Mouse (Mus musculus): ENCODE results near the gene Olfr1317. TPM values are rescaled to one million over a fixed set of nuclear protein-coding genes. Genes with fewer than 3 reads are reported as not detected.

Gene Olfr1317
- polyA plus RNA-seq (2015; fragmentation: Nextera tagmentation; extraction: Ambion mirVana) = not detected in 2 replicates

- H3K27ac ChIP-seq = no peak within 1 kb of the TSS
- H3K4me1 ChIP-seq = no peaks in the 10 kb centered on the region
- no peaks in the 10 kb centered on the region for H3K9me3 ChIP-seq
- WGBS = 67% methylated on average over 2 of the region's 2 CpGs
- no peaks in the 10 kb centered on the region for H3K27me3 ChIP-seq
- H3K4me2 ChIP-seq = no peak within 1 kb of the TSS
- no peak within 1 kb of the TSS for H3K4me3 ChIP-seq
- ATAC-seq (ENCODE audit: insufficient number of reproducible peaks, insufficient read depth, low FRiP score, low TSS enrichment, low read depth) = no peak
- no peak within 1 kb of the TSS for H3K9ac ChIP-seq
- H3K36me3 ChIP-seq = no peaks in the 10 kb centered on the region
Measured at GRCm38 (mm10) chr2:112140029-112140428, at the start of gene Olfr1317. TSS of gene Olfr1317 (plus strand) at chr2:112140329.

- H3K4me2 ChIP-seq = no peak within 1 kb of the TSS
- H3K9ac ChIP-seq = no peak within 1 kb of the TSS
- H3K4me1 ChIP-seq = no peaks in the 10 kb centered on the region
- H3K27me3 ChIP-seq = no peaks in the 10 kb centered on the region
- H3K4me3 ChIP-seq = no peak within 1 kb of the TSS
- ATAC-seq (ENCODE audit: insufficient number of reproducible peaks, insufficient read depth, low FRiP score, low TSS enrichment, low read depth) = no peak
- H3K9me3 ChIP-seq = no peaks in the 10 kb centered on the region
- no peak within 1 kb of the TSS for H3K27ac ChIP-seq
- no peaks in the 10 kb centered on the region for H3K36me3 ChIP-seq
Measured at GRCm38 (mm10) chr2:112096681-112097080, 43.4 kb upstream of the Olfr1317 start, which contains the start of gene Olfr1314. TSS of gene Olfr1314 (minus strand) at chr2:112096781.

DNA sequence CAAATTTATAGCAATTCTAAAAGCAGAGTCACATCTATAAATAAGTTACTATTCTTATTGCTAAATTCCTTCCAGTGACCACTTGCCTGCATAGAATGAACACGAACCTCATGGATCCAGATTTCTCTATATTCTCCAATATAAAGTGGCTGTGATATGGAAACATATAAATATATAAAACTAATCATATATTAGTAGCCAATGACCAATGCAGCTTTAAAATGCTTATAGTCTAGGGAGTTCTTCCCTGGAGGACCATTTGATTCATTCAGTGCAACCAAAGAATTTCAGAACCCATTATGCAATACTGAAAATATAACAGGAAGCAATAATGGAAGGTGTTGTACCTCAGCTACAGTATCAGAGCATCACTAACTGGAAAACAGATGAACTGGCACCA, 24.8 kb upstream of the Olfr1317 start, which contains the start of gene Olfr1315-ps1:
Olfr1315-ps1 (minus strand) TSS at position 101 of the 400 bp plus-strand sequence.
- H3K9me3 ChIP-seq = no peaks in the 10 kb centered on the region
- H3K4me1 ChIP-seq = no peaks in the 10 kb centered on the region
- H3K27ac ChIP-seq = no peak within 1 kb of the TSS
- no peak within 1 kb of the TSS for H3K9ac ChIP-seq
- no peaks in the 10 kb centered on the region for H3K36me3 ChIP-seq
- ATAC-seq (ENCODE audit: insufficient number of reproducible peaks, insufficient read depth, low FRiP score, low TSS enrichment, low read depth) = no peak
- no peak within 1 kb of the TSS for H3K4me3 ChIP-seq
- no peaks in the 10 kb centered on the region for H3K27me3 ChIP-seq
- 71% methylated on average over 1 of the region's 1 CpGs for WGBS
- H3K4me2 ChIP-seq = no peak within 1 kb of the TSS

GRCm38 (mm10) chr2:112134877-112135276, 5.3 kb upstream of the Olfr1317 start, which contains the start of gene Olfr1316:
TSS of gene Olfr1316 (minus strand) at chr2:112134977.
- Histone ChIP-seq H3K27ac (no peak within 1 kb of the TSS), H3K36me3 (no peaks in the 10 kb centered on the region), H3K9me3 (no peaks in the 10 kb centered on the region), H3K4me3 (no peak within 1 kb of the TSS), H3K9ac (no peak within 1 kb of the TSS), H3K27me3 (no peaks in the 10 kb centered on the region), H3K4me1 (no peaks in the 10 kb centered on the region), H3K4me2 (no peak within 1 kb of the TSS)
- no peak for ATAC-seq (ENCODE audit: insufficient number of reproducible peaks, insufficient read depth, low FRiP score, low TSS enrichment, low read depth)
- 84% methylated on average over 2 of the region's 2 CpGs for WGBS

DNA sequence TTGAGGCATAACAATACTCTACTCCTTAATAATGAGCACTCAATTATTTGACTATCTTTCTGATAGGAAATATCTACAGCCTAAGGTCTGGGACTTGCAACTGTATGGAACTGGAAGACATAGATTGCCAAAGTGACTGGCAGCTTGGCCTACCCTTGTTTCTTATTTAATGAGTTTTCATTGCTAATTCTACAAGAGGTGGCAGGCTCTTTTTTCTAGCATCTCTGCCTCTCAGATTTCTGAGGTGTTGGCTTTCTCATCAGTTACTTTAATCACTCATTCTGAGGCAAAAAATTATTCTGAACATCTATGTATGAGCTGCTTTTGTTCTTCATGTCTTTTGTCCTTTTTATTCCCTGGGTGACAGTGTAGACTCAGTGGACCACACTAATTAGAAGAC, 13.8 kb downstream of the Olfr1317 start, which contains the start of gene Olfr1318:
Olfr1318 (plus strand) TSS at position 301 of the 400 bp plus-strand sequence.
- Histone ChIP-seq H3K9ac (no peak within 1 kb of the TSS), H3K36me3 (no peaks in the 10 kb centered on the region), H3K27ac (no peak within 1 kb of the TSS), H3K9me3 (no peaks in the 10 kb centered on the region), H3K4me2 (no peak within 1 kb of the TSS), H3K4me1 (no peaks in the 10 kb centered on the region), H3K4me3 (no peak within 1 kb of the TSS), H3K27me3 (no peaks in the 10 kb centered on the region)
- ATAC-seq (ENCODE audit: insufficient number of reproducible peaks, insufficient read depth, low FRiP score, low TSS enrichment, low read depth) = no peak

Other genes starting within 250 kb of the Olfr1317 start
- not detected in 2 replicates for gene Olfr1306, start 224.1 kb upstream of the Olfr1317 start, polyA plus RNA-seq (2015; fragmentation: Nextera tagmentation; extraction: Ambion mirVana)
- gene Olfr1307, start 190.9 kb upstream of the Olfr1317 start, polyA plus RNA-seq (2015; fragmentation: Nextera tagmentation; extraction: Ambion mirVana) = not detected in 2 replicates
- not detected in 2 replicates for gene Olfr1308, start 175.4 kb upstream of the Olfr1317 start, polyA plus RNA-seq (2015; fragmentation: Nextera tagmentation; extraction: Ambion mirVana)
- gene Olfr1309, start 150.0 kb upstream of the Olfr1317 start, polyA plus RNA-seq (2015; fragmentation: Nextera tagmentation; extraction: Ambion mirVana) = not detected in 2 replicates
- gene Olfr1310, start 127.6 kb upstream of the Olfr1317 start, polyA plus RNA-seq (2015; fragmentation: Nextera tagmentation; extraction: Ambion mirVana) = not detected in 2 replicates
- gene Olfr1311, start 115.9 kb upstream of the Olfr1317 start, polyA plus RNA-seq (2015; fragmentation: Nextera tagmentation; extraction: Ambion mirVana) = not detected in 2 replicates
- gene Olfr1312, start 90.1 kb upstream of the Olfr1317 start, polyA plus RNA-seq (2015; fragmentation: Nextera tagmentation; extraction: Ambion mirVana) = not detected in 2 replicates
- not detected in 2 replicates for gene Olfr1313, start 62.5 kb upstream of the Olfr1317 start, polyA plus RNA-seq (2015; fragmentation: Nextera tagmentation; extraction: Ambion mirVana)
- not detected in 2 replicates for gene Olfr1314, start 43.5 kb upstream of the Olfr1317 start, polyA plus RNA-seq (2015; fragmentation: Nextera tagmentation; extraction: Ambion mirVana)
- not detected in 2 replicates for gene Olfr1315-ps1, start 24.9 kb upstream of the Olfr1317 start, polyA plus RNA-seq (2015; fragmentation: Nextera tagmentation; extraction: Ambion mirVana)
- not detected in 2 replicates for gene Olfr1316, start 5.4 kb upstream of the Olfr1317 start, polyA plus RNA-seq (2015; fragmentation: Nextera tagmentation; extraction: Ambion mirVana)
- gene Olfr1318, start 13.9 kb downstream of the Olfr1317 start, polyA plus RNA-seq (2015; fragmentation: Nextera tagmentation; extraction: Ambion mirVana) = not detected in 2 replicates
- gene Lpcat4, start 99.1 kb downstream of the Olfr1317 start, polyA plus RNA-seq (2015; fragmentation: Nextera tagmentation; extraction: Ambion mirVana) = 15.3 and 15.4 TPM in 2 replicates
- not detected in 2 replicates for gene Nutm1, start 119.0 kb downstream of the Olfr1317 start, polyA plus RNA-seq (2015; fragmentation: Nextera tagmentation; extraction: Ambion mirVana)
- gene Nop10, start 121.6 kb downstream of the Olfr1317 start, polyA plus RNA-seq (2015; fragmentation: Nextera tagmentation; extraction: Ambion mirVana) = 196 and 214 TPM in 2 replicates
- 11.0 and 11.9 TPM in 2 replicates for gene Slc12a6, start 125.5 kb downstream of the Olfr1317 start, polyA plus RNA-seq (2015; fragmentation: Nextera tagmentation; extraction: Ambion mirVana)
- not detected in 2 replicates for gene Gm21985, start 126.0 kb downstream of the Olfr1317 start, polyA plus RNA-seq (2015; fragmentation: Nextera tagmentation; extraction: Ambion mirVana)
- gene Emc4, start 227.7 kb downstream of the Olfr1317 start, polyA plus RNA-seq (2015; fragmentation: Nextera tagmentation; extraction: Ambion mirVana) = 104 and 111 TPM in 2 replicates
- 46.6 and 47.7 TPM in 2 replicates for gene Katnbl1, start 238.9 kb downstream of the Olfr1317 start, polyA plus RNA-seq (2015; fragmentation: Nextera tagmentation; extraction: Ambion mirVana)

Measured in embryonic facial prominence, embryonic 13.5 days (tissue).